Mouse (Mus musculus) layer of hippocampus, adult 9-10 months (tissue): ENCODE results near the gene Cftr.

Experiments
- DNase-seq: peaks from one replicate; pipeline ENCODE4 v3.0.0; 2022; ENCODE audit warnings: low spot score

The Cftr gene

GRCm38 (mm10) chr6:18314365-18314943 lies 144.0 kb downstream of the Cftr start:
- DNase-seq, result no peak

GRCm38 (mm10) chr6:18322950-18323349 lies 152.5 kb downstream of the Cftr start:
- no peak for DNase-seq

GRCm38 (mm10) chr6:18335393-18335792 lies 164.9 kb downstream of the Cftr start:
- DNase-seq, result no peak

- no peak for DNase-seq
These were observed 167.8 kb downstream of the Cftr start for GRCm38 (mm10) chr6:18338307-18338706.

GRCm38 (mm10) chr6:18344272-18344671 lies 173.8 kb downstream of the Cftr start:
- DNase-seq, result no peak

- DNase-seq, result no peak
These were observed 178.8 kb downstream of the Cftr start for GRCm38 (mm10) chr6:18349153-18349858.

GRCm38 (mm10) chr6:18360154-18360553 lies 189.7 kb downstream of the Cftr start:
- DNase-seq, result no peak

- DNase-seq, result no peak
These were observed 190.5 kb downstream of the Cftr start for GRCm38 (mm10) chr6:18360955-18361354.

- DNase-seq, result no peak
These were observed 191.7 kb downstream of the Cftr start for GRCm38 (mm10) chr6:18362232-18362631.

- no peak for DNase-seq
These were observed 198.6 kb downstream of the Cftr start for GRCm38 (mm10) chr6:18369054-18369453.

- no peak for DNase-seq
These were observed 199.2 kb downstream of the Cftr start for GRCm38 (mm10) chr6:18369723-18370122.
